Mouse (Mus musculus): Measurements from ENCODE around the gene Macc1. TPM values are rescaled to one million over a fixed set of nuclear protein-coding genes. Genes with fewer than 3 reads are reported as not detected.

The Macc1 gene
- total and polyA plus RNA-seq, 2 experiments from 2014 or later: 0.04 to 0.05 TPM

GRCm38 (mm10) chr12:119426887-119427204 is 112.8 kb downstream of the Macc1 start:
- Histone ChIP-seq H3K4me2 (ENCODE audit: low read depth, low read length) (no peak overlapping the region), H3K36me3 (ENCODE audit: insufficient read depth, low read length) (no peaks in the 10 kb centered on the region), H3K9me3 (ENCODE audit: low read length) (no peaks in the 10 kb centered on the region), H3K4me1 (ENCODE audit: insufficient read depth, low read length) (no peaks in the 10 kb centered on the region), H3K9ac (replicated peaks; ENCODE audit: low read length) (no peak overlapping the region), H3K27me3 (ENCODE audit: insufficient read depth, low read length) (no peaks in the 10 kb centered on the region), H3K27ac (no peak overlapping the region), H3K4me3 (ENCODE audit: low read length) (no peak overlapping the region)
- ATAC-seq (peak; percentile 78), DNase-seq (ENCODE audit: low spot score) (peak; percentile 80)
- peak; percentile 70 for TF ChIP-seq CTCF (IDR thresholded peaks at IDR 0.05; ENCODE audit: low read depth)
- 54% methylated on average over 1 of the region's 1 CpGs for WGBS

- ATAC-seq (no peak), DNase-seq (ENCODE audit: low spot score) (no peak)
- Histone ChIP-seq H3K27me3 (ENCODE audit: insufficient read depth, low read length) (no peaks in the 10 kb centered on the region), H3K9ac (replicated peaks; ENCODE audit: low read length) (no peak overlapping the region), H3K4me3 (ENCODE audit: low read length) (no peak overlapping the region), H3K4me2 (ENCODE audit: low read depth, low read length) (no peak overlapping the region), H3K4me1 (ENCODE audit: insufficient read depth, low read length) (no peaks in the 10 kb centered on the region), H3K36me3 (ENCODE audit: insufficient read depth, low read length) (no peaks in the 10 kb centered on the region), H3K9me3 (ENCODE audit: low read length) (no peaks in the 10 kb centered on the region), H3K27ac (no peak overlapping the region)
- WGBS: 75% methylated on average over 2 of the region's 2 CpGs
- TF ChIP-seq CTCF (IDR thresholded peaks at IDR 0.05; ENCODE audit: low read depth): no peak
Observed at GRCm38 (mm10) chr12:119440720-119441119, 126.7 kb downstream of the Macc1 start.

- no peak for TF ChIP-seq CTCF (IDR thresholded peaks at IDR 0.05; ENCODE audit: low read depth)
- H3K4me1 ChIP-seq (ENCODE audit: insufficient read depth, low read length): no peaks in the 10 kb centered on the region
- no peaks in the 10 kb centered on the region for H3K9me3 ChIP-seq (ENCODE audit: low read length)
- H3K27me3 ChIP-seq (ENCODE audit: insufficient read depth, low read length): no peaks in the 10 kb centered on the region
- H3K4me3 ChIP-seq (ENCODE audit: low read length): no peak overlapping the region
- H3K36me3 ChIP-seq (ENCODE audit: insufficient read depth, low read length): no peaks in the 10 kb centered on the region
- ATAC-seq (no peak), DNase-seq (ENCODE audit: low spot score) (no peak)
- WGBS: 88% methylated on average over 2 of the region's 2 CpGs
- no peak overlapping the region for H3K9ac ChIP-seq (replicated peaks; ENCODE audit: low read length)
- H3K4me2 ChIP-seq (ENCODE audit: low read depth, low read length): no peak overlapping the region
- no peak overlapping the region for H3K27ac ChIP-seq
Observed at GRCm38 (mm10) chr12:119450116-119450515, 136.0 kb downstream of the Macc1 start.

GRCm38 (mm10) chr12:119451232-119451631 is 137.2 kb downstream of the Macc1 start:
- Histone ChIP-seq H3K27ac (no peak overlapping the region), H3K4me1 (ENCODE audit: insufficient read depth, low read length) (no peaks in the 10 kb centered on the region), H3K9me3 (ENCODE audit: low read length) (no peaks in the 10 kb centered on the region), H3K36me3 (ENCODE audit: insufficient read depth, low read length) (no peaks in the 10 kb centered on the region), H3K9ac (replicated peaks; ENCODE audit: low read length) (no peak overlapping the region), H3K4me2 (ENCODE audit: low read depth, low read length) (no peak overlapping the region), H3K4me3 (ENCODE audit: low read length) (no peak overlapping the region), H3K27me3 (ENCODE audit: insufficient read depth, low read length) (no peaks in the 10 kb centered on the region)
- WGBS: 70% methylated on average over 3 of the region's 3 CpGs
- no peak for DNase-seq (ENCODE audit: low spot score)
- ATAC-seq: no peak
- no peak for TF ChIP-seq CTCF (IDR thresholded peaks at IDR 0.05; ENCODE audit: low read depth)

DNA sequence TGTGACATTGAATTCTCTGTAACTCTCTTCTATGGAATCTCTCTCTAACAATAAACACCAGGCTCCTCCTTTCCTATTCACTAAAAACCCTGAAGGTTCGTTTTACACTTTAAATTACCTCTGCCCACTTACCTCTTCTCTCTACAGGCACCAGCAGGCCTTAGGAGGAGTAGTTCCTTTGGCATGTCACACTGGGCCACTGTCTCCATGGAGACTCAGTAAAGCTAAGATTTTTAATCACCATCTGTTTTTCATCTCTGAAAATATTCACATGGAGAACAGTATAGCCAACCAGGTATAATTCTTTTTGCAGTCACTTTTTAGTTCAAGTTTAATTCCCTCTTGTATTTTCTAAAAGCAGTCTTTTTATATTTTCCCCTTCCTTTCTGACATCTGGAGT is 140.0 kb downstream of the Macc1 start:
- Histone ChIP-seq H3K36me3 (ENCODE audit: insufficient read depth, low read length) (no peaks in the 10 kb centered on the region), H3K4me1 (ENCODE audit: insufficient read depth, low read length) (no peaks in the 10 kb centered on the region), H3K9ac (replicated peaks; ENCODE audit: low read length) (no peak overlapping the region), H3K4me2 (ENCODE audit: low read depth, low read length) (no peak overlapping the region), H3K4me3 (ENCODE audit: low read length) (no peak overlapping the region), H3K9me3 (ENCODE audit: low read length) (no peaks in the 10 kb centered on the region), H3K27me3 (ENCODE audit: insufficient read depth, low read length) (no peaks in the 10 kb centered on the region), H3K27ac (no peak overlapping the region)
- ATAC-seq: no peak
- DNase-seq (ENCODE audit: low spot score): no peak
- TF ChIP-seq CTCF (IDR thresholded peaks at IDR 0.05; ENCODE audit: low read depth): no peak
- WGBS: 28% methylated on average over 1 of the region's 1 CpGs

GRCm38 (mm10) chr12:119464040-119464939 is 150.2 kb downstream of the Macc1 start:
- TF ChIP-seq CTCF (IDR thresholded peaks at IDR 0.05; ENCODE audit: low read depth): no peak

DNA sequence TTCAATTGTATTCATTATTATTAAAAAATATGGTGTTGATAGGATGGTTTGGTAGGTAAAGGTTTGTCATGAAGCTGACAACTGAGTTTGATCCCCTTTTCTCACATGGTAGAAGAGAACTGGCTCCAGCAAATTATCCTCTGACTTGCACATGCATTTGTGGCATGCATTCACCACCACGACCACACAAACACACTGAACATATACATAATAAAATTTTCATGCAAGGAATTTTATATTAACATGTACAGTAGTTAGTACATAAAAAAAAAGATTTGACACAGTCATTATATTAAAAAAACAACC is 150.8 kb downstream of the Macc1 start:
- no peak for ATAC-seq
- WGBS: 55% methylated on average over 1 of the region's 1 CpGs
- no peak overlapping the region for H3K4me3 ChIP-seq (ENCODE audit: low read length)
- no peak for TF ChIP-seq CTCF (IDR thresholded peaks at IDR 0.05; ENCODE audit: low read depth)
- no peak for DNase-seq (ENCODE audit: low spot score)
- peaks cover 1% of the 10 kb centered on the region; the same call in 1 of the 2 replicates for H3K9me3 ChIP-seq (ENCODE audit: low read length)
- no peak overlapping the region for H3K27ac ChIP-seq
- H3K36me3 ChIP-seq (ENCODE audit: insufficient read depth, low read length): no peaks in the 10 kb centered on the region
- H3K27me3 ChIP-seq (ENCODE audit: insufficient read depth, low read length): no peaks in the 10 kb centered on the region
- H3K4me2 ChIP-seq (ENCODE audit: low read depth, low read length): no peak overlapping the region
- H3K9ac ChIP-seq (replicated peaks; ENCODE audit: low read length): no peak overlapping the region
- H3K4me1 ChIP-seq (ENCODE audit: insufficient read depth, low read length): no peaks in the 10 kb centered on the region

More at GRCm38 (mm10) chr12:119464040-119464939, 150.2 kb downstream of the Macc1 start:
- Histone ChIP-seq H3K27me3 (ENCODE audit: insufficient read depth, low read length) (no peaks in the 10 kb centered on the region), H3K9me3 (ENCODE audit: low read length) (no peaks in the 10 kb centered on the region), H3K9ac (replicated peaks; ENCODE audit: low read length) (no peak overlapping the region), H3K4me2 (ENCODE audit: low read depth, low read length) (no peak overlapping the region), H3K4me1 (ENCODE audit: insufficient read depth, low read length) (no peaks in the 10 kb centered on the region), H3K36me3 (ENCODE audit: insufficient read depth, low read length) (no peaks in the 10 kb centered on the region), H3K4me3 (ENCODE audit: low read length) (no peak overlapping the region), H3K27ac (no peak overlapping the region)
- DNase-seq (ENCODE audit: low spot score): peak; percentile 79
- ATAC-seq: peak; percentile 88
- WGBS: 36% methylated on average over 2 of the region's 2 CpGs

Measured in hindbrain, postnatal 0 days (tissue).